Mouse (Mus musculus) liver, embryonic 14.5 days (tissue): ENCODE data around the gene Irf4. TPM values are rescaled to one million over a fixed set of nuclear protein-coding genes. Genes with fewer than 3 reads are reported as not detected.

Experiments
- ATAC-seq: fragments of 200-750 bp; cut with Nextera tagmentation; 2 replicates; pipeline ENCODE4 v1.8.0; 2017; ENCODE audit warnings: moderate number of reproducible peaks, mild to moderate bottlenecking, moderate library complexity; ENCODE audit not compliant: insufficient read depth
- DNase-seq, 3 experiments: peaks; one replicate each; pipeline ENCODE4 v3.0.0-alpha.2; 2012 to 2013; ENCODE audit warnings: low read depth in 3 of 3, low spot score in 3 of 3
- H3K27ac ChIP-seq: fragments of 300-500 bp; sonication (generic); 2 replicates; pipeline ENCODE4 v1.5.1; 2014; ENCODE audit warnings: moderate library complexity, mild to moderate bottlenecking, control low read depth, inconsistent platforms
- H3K27me3 ChIP-seq: fragments of 300-500 bp; sonication (generic); 2 replicates; pipeline ENCODE4 v1.6.1; 2014; ENCODE audit warnings: mild to moderate bottlenecking, low read length, moderate library complexity; ENCODE audit not compliant: control insufficient read depth, insufficient read depth
- H3K36me3 ChIP-seq: fragments of 300-500 bp; sonication (generic); replicated peaks from 2 replicates; pipeline ENCODE4 v1.6.1; 2014; ENCODE audit warnings: low read depth; ENCODE audit not compliant: control insufficient read depth, insufficient read depth
- H3K4me1 ChIP-seq, 2 experiments: fragments of 200-500 bp in 1 of 2; fragments of 300-500 bp in 1 of 2; sonication (generic) in 1 of 2; replicated peaks; 2 replicates each; pipeline ENCODE4 v1.6.1; 2012 to 2014; ENCODE audit warnings: antibody characterized with exemption in 1 of 2, inconsistent platforms in 1 of 2, low read length in 1 of 2; ENCODE audit not compliant: control insufficient read depth in 2 of 2, insufficient read depth in 2 of 2
- H3K4me2 ChIP-seq: fragments of 300-500 bp; sonication (generic); 2 replicates; pipeline ENCODE4 v1.6.1; 2014; ENCODE audit warnings: low read depth, mild to moderate bottlenecking, control low read depth, moderate library complexity
- H3K4me3 ChIP-seq, 2 experiments: fragments of 200-500 bp in 1 of 2; fragments of 300-500 bp in 1 of 2; sonication (generic) in 1 of 2; 2 replicates each; pipeline ENCODE4 v1.5.1; 2012 to 2014; ENCODE audit warnings: low read depth in 2 of 2, low read length in 2 of 2, mild to moderate bottlenecking in 2 of 2, control low read depth in 1 of 2, inconsistent platforms in 1 of 2, moderate library complexity in 1 of 2; ENCODE audit not compliant: insufficient read depth in 1 of 2
- H3K9ac ChIP-seq: fragments of 300-500 bp; sonication (generic); replicated peaks from 2 replicates; pipeline ENCODE4 v1.6.1; 2014; ENCODE audit warnings: mild to moderate bottlenecking, control low read depth, moderate library complexity
- H3K9me3 ChIP-seq: fragments of 300-500 bp; sonication (generic); 2 replicates; pipeline ENCODE4 v1.6.1; 2016; ENCODE audit warnings: low read length, mixed read lengths; ENCODE audit not compliant: control insufficient read depth
- CTCF ChIP-seq: IDR thresholded peaks from 2 replicates; pipeline ENCODE4 v1.5.1; 2016; ENCODE audit warnings: antibody characterized with exemption, low read depth, control low read depth
- EP300 ChIP-seq: IDR thresholded peaks from 2 replicates; pipeline ENCODE4 v1.6.1; 2016; ENCODE audit warnings: antibody characterized with exemption, low read depth
- WGBS: fragments of 180-500 bp; shearing (Covaris S2); extraction: QIAGEN DNeasy Blood & Tissue Kit; methylation state at CpG from one replicate; pipeline ENCODE4 v1.1.7; 2014; ENCODE audit not compliant: insufficient replicate concordance; 5-methylcytosine and 5-hydroxymethylcytosine counted together
- polyA plus RNA-seq, 2 experiments: library from polyadenylated mRNA; depleted of rRNA in 1 of 2; stranded (reverse) in 1 of 2; unstranded in 1 of 2; fragments of >200 nt; fragmentation: Nextera tagmentation in 1 of 2; extraction: Ambion mirVana in 1 of 2; gene quantifications; 2 replicates each; pipeline versions ENCODE4 v1.2.1 to v1.2.3; 2012 to 2014

The Irf4 gene
- polyA plus RNA-seq, 2 experiments = 0.08 to 0.11 TPM

- Histone ChIP-seq H3K27me3 (peaks cover 35% of the 10 kb centered on the region), H3K36me3 (no peaks in the 10 kb centered on the region), H3K9ac (no peak overlapping the region), H3K4me2 (no peak overlapping the region), H3K4me3 (no peak overlapping the region), H3K9me3 (no peaks in the 10 kb centered on the region), H3K27ac (no peak overlapping the region), H3K4me1 (no peaks in the 10 kb centered on the region)
- TF ChIP-seq EP300 (no peak), CTCF (no peak)
- DNase-seq = no peak
- ATAC-seq = no peak
- WGBS = 55% methylated on average over 5 of the region's 5 CpGs
Observed at GRCm38 (mm10) chr13:30747068-30747467, 2.0 kb upstream of the Irf4 start.

GRCm38 (mm10) chr13:30747504-30747903 lies 1.5 kb upstream of the Irf4 start:
- TF ChIP-seq EP300 = no peak
- TF ChIP-seq CTCF = no peak
- no peak overlapping the region for H3K27ac ChIP-seq
- H3K27me3 ChIP-seq = peaks cover 36% of the 10 kb centered on the region
- no peaks in the 10 kb centered on the region for H3K36me3 ChIP-seq
- H3K4me3 ChIP-seq = no peak overlapping the region
- no peak overlapping the region for H3K9ac ChIP-seq
- WGBS = 46% methylated on average over 11 of the region's 11 CpGs
- ATAC-seq (no peak), DNase-seq (no peak)
- no peak overlapping the region for H3K4me2 ChIP-seq
- no peaks in the 10 kb centered on the region for H3K4me1 ChIP-seq
- H3K9me3 ChIP-seq = no peaks in the 10 kb centered on the region

GRCm38 (mm10) chr13:30748321-30748720 lies 705 bp upstream of the Irf4 start:
- 47% methylated on average over 11 of the region's 11 CpGs for WGBS
- H3K9ac ChIP-seq = no peak overlapping the region
- no peaks in the 10 kb centered on the region for H3K36me3 ChIP-seq
- H3K4me1 ChIP-seq = no peaks in the 10 kb centered on the region
- no peak overlapping the region for H3K27ac ChIP-seq
- no peak for ATAC-seq
- H3K4me2 ChIP-seq = no peak overlapping the region
- DNase-seq = no peak
- no peaks in the 10 kb centered on the region for H3K9me3 ChIP-seq
- no peak overlapping the region for H3K4me3 ChIP-seq
- TF ChIP-seq CTCF = no peak
- no peak for TF ChIP-seq EP300
- peaks cover 36% of the 10 kb centered on the region for H3K27me3 ChIP-seq

GRCm38 (mm10) chr13:30749557-30750141 lies 623 bp downstream of the Irf4 start:
- ATAC-seq = no peak
- 10% methylated on average over 11 of the region's 11 CpGs for WGBS
- Histone ChIP-seq H3K4me3 (0 out of 4 replicates have a peak overlapping the region, but pooled peaks of 1 of the 2 experiments have one; percentile 43), H3K9me3 (no peaks in the 10 kb centered on the region), H3K4me2 (peak overlapping the region; percentile 54; the same call in 1 of the 2 replicates), H3K4me1 (no peaks in the 10 kb centered on the region), H3K27ac (no peak overlapping the region), H3K27me3 (peaks cover 36% of the 10 kb centered on the region), H3K36me3 (no peaks in the 10 kb centered on the region), H3K9ac (no peak overlapping the region)
- TF ChIP-seq EP300 (no peak), CTCF (no peak)
- DNase-seq = no peak

- no peak for DNase-seq
- Histone ChIP-seq H3K4me1 (no peaks in the 10 kb centered on the region), H3K27ac (no peak overlapping the region), H3K36me3 (no peaks in the 10 kb centered on the region), H3K27me3 (peaks cover 36% of the 10 kb centered on the region), H3K4me3 (no peak overlapping the region), H3K9me3 (no peaks in the 10 kb centered on the region), H3K9ac (no peak overlapping the region), H3K4me2 (peak overlapping the region; percentile 1; the same call in 1 of the 2 replicates)
- TF ChIP-seq CTCF = no peak
- TF ChIP-seq EP300 = no peak
- 2% methylated on average over 33 of the region's 33 CpGs for WGBS
- ATAC-seq = no peak
Observed at GRCm38 (mm10) chr13:30750461-30751303, 1.7 kb downstream of the Irf4 start.
